Mouse (Mus musculus) CH12.LX (cell line): Measurements from ENCODE around the gene Grwd1. TPM values are rescaled to one million over a fixed set of nuclear protein-coding genes. Genes with fewer than 3 reads are reported as not detected.

Experiments
- DNase-seq: peaks from one replicate; pipeline ENCODE4 v3.0.0-alpha.2; 2013; ENCODE audit errors: extremely low read depth
- H3K27ac ChIP-seq: 2 replicates; pipeline ENCODE4 v1.5.1; 2012; ENCODE audit warnings: low read depth, mild to moderate bottlenecking, control low read depth, moderate library complexity; ENCODE audit not compliant: insufficient read depth
- H3K27me3 ChIP-seq: replicated peaks from 2 replicates; pipeline ENCODE3; 2012; ENCODE audit warnings: inconsistent platforms
- H3K36me3 ChIP-seq, 2 experiments: replicated peaks in 1 of 2; 2 replicates each; pipeline versions ENCODE3 to v1.6.1; 2012; ENCODE audit warnings: inconsistent platforms in 1 of 2, low read length in 1 of 2, mild to moderate bottlenecking in 1 of 2, mixed read lengths in 1 of 2, moderate library complexity in 1 of 2; ENCODE audit not compliant: control insufficient read depth in 1 of 2, insufficient read depth in 1 of 2
- H3K4me1 ChIP-seq, 2 experiments: 2 replicates each; pipeline ENCODE4 v1.6.1; 2012; ENCODE audit warnings: inconsistent platforms in 1 of 2, moderate library complexity in 1 of 2; ENCODE audit not compliant: insufficient read depth in 2 of 2, control insufficient read depth in 1 of 2
- H3K4me2 ChIP-seq: 2 replicates; pipeline ENCODE4 v1.6.1; 2012; ENCODE audit warnings: low read depth, mild to moderate bottlenecking, control low read depth; ENCODE audit not compliant: poor library complexity, insufficient read depth, severe bottlenecking
- H3K4me3 ChIP-seq, 3 experiments: fragments of 150-350 bp in 1 of 3; sonication (generic) in 1 of 3; replicated peaks in 1 of 3; 2 replicates each; pipeline versions ENCODE3 to v1.5.1; 2011 to 2012; ENCODE audit warnings: low read depth in 2 of 3, low read length in 2 of 3, mild to moderate bottlenecking in 2 of 3, moderate library complexity in 2 of 3, control low read depth in 1 of 3, improper control_type of control experiment in 1 of 3, inconsistent platforms in 1 of 3, mixed read lengths in 1 of 3; ENCODE audit not compliant: poor library complexity in 1 of 3
- H3K79me2 ChIP-seq: replicated peaks from 2 replicates; pipeline ENCODE4 v1.6.1; 2012; ENCODE audit warnings: mild to moderate bottlenecking, moderate library complexity; ENCODE audit not compliant: control insufficient read depth, poor library complexity, insufficient read depth, severe bottlenecking; ENCODE audit errors: extremely low read depth
- H3K9ac ChIP-seq: 2 replicates; pipeline ENCODE4 v1.6.1; 2012; ENCODE audit warnings: low read depth, mild to moderate bottlenecking, control low read depth, moderate library complexity; ENCODE audit not compliant: insufficient read depth
- H3K9me3 ChIP-seq: replicated peaks from 2 replicates; pipeline ENCODE3; 2012; ENCODE audit warnings: low read length, inconsistent platforms, mixed read lengths
- BHLHE40 ChIP-seq: IDR thresholded peaks from 2 replicates; pipeline ENCODE4 v1.6.1; 2011; ENCODE audit warnings: mild to moderate bottlenecking, low read depth, low read length, improper control_type of control experiment
- E2F4 ChIP-seq: IDR thresholded peaks from 2 replicates; pipeline ENCODE4 v1.6.1; 2011; ENCODE audit warnings: low read depth, low read length, improper control_type of control experiment; ENCODE audit not compliant: insufficient replicate concordance
- EP300 ChIP-seq: IDR thresholded peaks from 2 replicates; pipeline ENCODE4 v1.6.1; 2011; ENCODE audit warnings: low read length, improper control_type of control experiment
- ETS1 ChIP-seq: conservative IDR thresholded peaks from 2 replicates; pipeline ENCODE4 v1.6.1; 2012; ENCODE audit warnings: low read depth, mild to moderate bottlenecking, inconsistent platforms, low read length, improper control_type of control experiment, moderate library complexity
- GABPA ChIP-seq: IDR thresholded peaks from 2 replicates; pipeline ENCODE4 v1.6.1; 2012; ENCODE audit warnings: low read depth, low read length, improper control_type of control experiment, inconsistent platforms; ENCODE audit not compliant: insufficient replicate concordance
- HCFC1 ChIP-seq: IDR thresholded peaks from 2 replicates; pipeline ENCODE4 v1.6.1; 2012; ENCODE audit warnings: low read depth, mild to moderate bottlenecking, inconsistent platforms, low read length, improper control_type of control experiment
- IRF4 ChIP-seq: IDR thresholded peaks from 2 replicates; pipeline ENCODE4 v1.6.1; 2014; ENCODE audit warnings: low read depth, mild to moderate bottlenecking, inconsistent platforms, low read length, improper control_type of control experiment
- JUN ChIP-seq: IDR thresholded peaks from 2 replicates; pipeline ENCODE4 v1.6.1; 2011; ENCODE audit warnings: low read depth, mild to moderate bottlenecking, low read length, improper control_type of control experiment, moderate library complexity; ENCODE audit not compliant: insufficient read depth
- JUND ChIP-seq: conservative IDR thresholded peaks from 2 replicates; pipeline ENCODE4 v1.6.1; 2011; ENCODE audit warnings: low read depth, low read length, improper control_type of control experiment
- MAX ChIP-seq: IDR thresholded peaks from 2 replicates; pipeline ENCODE4 v1.6.1; 2011; ENCODE audit warnings: low read length, improper control_type of control experiment
- MAZ ChIP-seq: IDR thresholded peaks from 2 replicates; pipeline ENCODE4 v1.6.1; 2012; ENCODE audit warnings: low read depth, mild to moderate bottlenecking, inconsistent platforms, low read length, improper control_type of control experiment, moderate library complexity
- POLR2A ChIP-seq: IDR thresholded peaks from 2 replicates; pipeline ENCODE4 v1.6.1; 2011; ENCODE audit warnings: low read depth, mild to moderate bottlenecking, improper control_type of control experiment, low read length
- RAD21 ChIP-seq: IDR thresholded peaks from 2 replicates; pipeline ENCODE4 v1.6.1; 2011; ENCODE audit warnings: low read depth, mild to moderate bottlenecking, low read length, improper control_type of control experiment, moderate library complexity
- SIN3A ChIP-seq: IDR thresholded peaks from 2 replicates; pipeline ENCODE4 v1.6.1; 2012; ENCODE audit warnings: low read length, improper control_type of control experiment, inconsistent platforms
- SMC3 ChIP-seq: IDR thresholded peaks from 2 replicates; pipeline ENCODE4 v1.6.1; 2011; ENCODE audit warnings: low read depth, low read length, improper control_type of control experiment
- TCF12 ChIP-seq: IDR thresholded peaks from 2 replicates; pipeline ENCODE4 v1.6.1; 2014; ENCODE audit warnings: low read depth, mild to moderate bottlenecking, inconsistent platforms, low read length, improper control_type of control experiment
- USF2 ChIP-seq: conservative IDR thresholded peaks from 2 replicates; pipeline ENCODE4 v1.6.1; 2011; ENCODE audit warnings: low read depth, low read length, improper control_type of control experiment
- ZC3H11A ChIP-seq: IDR thresholded peaks from 2 replicates; pipeline ENCODE4 v1.6.1; 2012; ENCODE audit warnings: low read depth, mild to moderate bottlenecking, inconsistent platforms, low read length, improper control_type of control experiment
- ZMIZ1 ChIP-seq: IDR thresholded peaks from 2 replicates; pipeline ENCODE4 v1.6.1; 2012; ENCODE audit warnings: low read depth, mild to moderate bottlenecking, inconsistent platforms, low read length, improper control_type of control experiment
- ZNF384 ChIP-seq: IDR thresholded peaks from 2 replicates; pipeline ENCODE4 v1.6.1; 2012; ENCODE audit warnings: low read depth, low read length, improper control_type of control experiment, inconsistent platforms
- dilution Hi-C: fragments of 300-500 bp; cut with MboI; formaldehyde crosslinking; loops from 2 replicates; pipeline ENCODE4 v1.14.3; 2020; ENCODE audit warnings: low sequenced_read_pairs; ENCODE audit not compliant: extremely low pct_unique_long_range_greater_than_20kb, extremely low pct_ligation_motif_present
- in situ Hi-C: fragments of 300-500 bp; cut with MboI; formaldehyde crosslinking; loops from 3 replicates; pipeline ENCODE4 v1.14.3; 2019; ENCODE audit warnings: low sequenced_read_pairs, low pct_ligation_motif_present, low pct_unique_long_range_greater_than_20kb, mixed read lengths
- polyA plus RNA-seq: library from polyadenylated mRNA; unstranded; fragments of >175 nt; gene quantifications from 2 replicates; pipeline ENCODE4 v1.2.1, GENCODE M21; 2012; ENCODE audit warnings: low read depth; ENCODE audit not compliant: insufficient read length
- total RNA-seq, 2 experiments: library from RNA; depleted of rRNA; stranded (reverse); fragments of 300-350 nt in 1 of 2; fragments of >200 nt in 1 of 2; gene quantifications; 2 replicates each; pipeline ENCODE4 v1.2.3; 2012 to 2014

Grwd1 gene
- total and polyA plus RNA-seq, 3 experiments: 83.0 to 108 (median 88.1) TPM

GRCm38 (mm10) chr7:45814841-45815240, 15.9 kb downstream of the Grwd1 start:
- peaks cover 3 to 28% of the 10 kb centered on the region in 2 experiments; a peak in 3 of 4 replicates for H3K4me1 ChIP-seq
- no peak for DNase-seq
- H3K27me3 ChIP-seq: no peaks in the 10 kb centered on the region
- H3K9me3 ChIP-seq: no peaks in the 10 kb centered on the region
- peak overlapping the region in 1 of 3 experiments; percentile 31 for H3K4me3 ChIP-seq
- dilution Hi-C loops: no loop called here
- peak overlapping the region; percentile 85; the same call in 1 of the 2 replicates for H3K4me2 ChIP-seq
- H3K79me2 ChIP-seq: peaks cover 13% of the 10 kb centered on the region
- H3K36me3 ChIP-seq: peaks cover 31 to 52% of the 10 kb centered on the region in 2 experiments
- in situ Hi-C loops: no loop called here
- H3K9ac ChIP-seq: no peak overlapping the region
- no peak overlapping the region for H3K27ac ChIP-seq
- no peak for TF ChIP-seq USF2
- TF ChIP-seq SMC3: no peak
- no peak for TF ChIP-seq BHLHE40
- TF ChIP-seq JUN: no peak
- TF ChIP-seq POLR2A: no peak
- TF ChIP-seq MAZ: no peak
- no peak for TF ChIP-seq MAX
- TF ChIP-seq GABPA: no peak
- TF ChIP-seq ZMIZ1: no peak
- TF ChIP-seq IRF4: no peak
- TF ChIP-seq TCF12: no peak
- no peak for TF ChIP-seq RAD21
- no peak for TF ChIP-seq E2F4
- TF ChIP-seq ZC3H11A: no peak
- no peak for TF ChIP-seq JUND
- TF ChIP-seq HCFC1: no peak
- no peak for TF ChIP-seq ZNF384
- TF ChIP-seq ETS1: no peak
- TF ChIP-seq SIN3A: no peak
- TF ChIP-seq EP300: no peak
- TF ChIP-seq, all 38 proteins: peak for 0
